Mouse (Mus musculus): ENCODE measurements at regions not wholly inside any gene's neighbourhood (a gene's known extent, or its start where the extent isn't known, plus 50 kb on each side); places are given as distances from the start of the nearest gene placed in this dataset.

GRCm38 (mm10) chr9:69814432-69814831 lies 53.7 kb upstream of the Foxb1 start:
- Histone ChIP-seq H3K4me2 (no peak overlapping the region), H3K27me3 (no peaks in the 10 kb centered on the region), H3K9me3 (replicated peaks) (no peaks in the 10 kb centered on the region), H3K4me1 (replicated peaks) (no peaks in the 10 kb centered on the region), H3K4me3 (no peak overlapping the region), H3K36me3 (no peaks in the 10 kb centered on the region), H3K9ac (no peak overlapping the region), H3K27ac (no peak overlapping the region)
- 45% methylated on average over 3 of the region's 3 CpGs for WGBS
- no peak for ATAC-seq (replicated peaks; ENCODE audit: insufficient number of reproducible peaks, insufficient read depth, low FRiP score, low read depth)

- H3K27me3 ChIP-seq = no peaks in the 10 kb centered on the region
- H3K4me3 ChIP-seq = no peak overlapping the region
- no peaks in the 10 kb centered on the region for H3K36me3 ChIP-seq
- no peak overlapping the region for H3K9ac ChIP-seq
- H3K4me2 ChIP-seq = no peak overlapping the region
- H3K9me3 ChIP-seq (replicated peaks) = no peaks in the 10 kb centered on the region
- no peak for ATAC-seq (replicated peaks; ENCODE audit: insufficient number of reproducible peaks, insufficient read depth, low FRiP score, low read depth)
- H3K4me1 ChIP-seq (replicated peaks) = no peaks in the 10 kb centered on the region
- H3K27ac ChIP-seq = no peak overlapping the region
- 73% methylated on average over 9 of the region's 9 CpGs for WGBS
Measured at GRCm38 (mm10) chr9:69823179-69823966, 62.6 kb upstream of the Foxb1 start.

- 78% methylated on average over 6 of the region's 6 CpGs for WGBS
- Histone ChIP-seq H3K4me3 (no peak overlapping the region), H3K4me1 (replicated peaks) (no peaks in the 10 kb centered on the region), H3K4me2 (no peak overlapping the region), H3K27ac (no peak overlapping the region), H3K27me3 (no peaks in the 10 kb centered on the region), H3K9me3 (replicated peaks) (no peaks in the 10 kb centered on the region), H3K36me3 (no peaks in the 10 kb centered on the region), H3K9ac (no peak overlapping the region)
- ATAC-seq (replicated peaks; ENCODE audit: insufficient number of reproducible peaks, insufficient read depth, low FRiP score, low read depth) = no peak
Measured at GRCm38 (mm10) chr9:69828428-69828827, 67.7 kb upstream of the Foxb1 start.

- H3K4me2 ChIP-seq = no peak overlapping the region
- no peak for ATAC-seq (replicated peaks; ENCODE audit: insufficient number of reproducible peaks, insufficient read depth, low FRiP score, low read depth)
- no peak overlapping the region for H3K4me3 ChIP-seq
- H3K9me3 ChIP-seq (replicated peaks) = no peaks in the 10 kb centered on the region
- no peak overlapping the region for H3K9ac ChIP-seq
- H3K27me3 ChIP-seq = no peaks in the 10 kb centered on the region
- WGBS = 67% methylated on average over 4 of the region's 4 CpGs
- no peaks in the 10 kb centered on the region for H3K4me1 ChIP-seq (replicated peaks)
- no peaks in the 10 kb centered on the region for H3K36me3 ChIP-seq
- no peak overlapping the region for H3K27ac ChIP-seq
Measured at GRCm38 (mm10) chr9:69835396-69835795, 74.7 kb upstream of the Foxb1 start.

GRCm38 (mm10) chr9:69839198-69839597 lies 78.5 kb upstream of the Foxb1 start:
- no peaks in the 10 kb centered on the region for H3K36me3 ChIP-seq
- no peak overlapping the region for H3K4me2 ChIP-seq
- ATAC-seq (replicated peaks; ENCODE audit: insufficient number of reproducible peaks, insufficient read depth, low FRiP score, low read depth) = no peak
- no peaks in the 10 kb centered on the region for H3K4me1 ChIP-seq (replicated peaks)
- H3K9me3 ChIP-seq (replicated peaks) = no peaks in the 10 kb centered on the region
- H3K4me3 ChIP-seq = no peak overlapping the region
- no peak overlapping the region for H3K27ac ChIP-seq
- no peak overlapping the region for H3K9ac ChIP-seq
- H3K27me3 ChIP-seq = no peaks in the 10 kb centered on the region
- WGBS = 75% methylated on average over 2 of the region's 2 CpGs

GRCm38 (mm10) chr9:69844712-69845111 lies 84.0 kb upstream of the Foxb1 start:
- no peak overlapping the region for H3K27ac ChIP-seq
- 66% methylated on average over 6 of the region's 6 CpGs for WGBS
- no peaks in the 10 kb centered on the region for H3K36me3 ChIP-seq
- H3K9ac ChIP-seq = no peak overlapping the region
- no peaks in the 10 kb centered on the region for H3K9me3 ChIP-seq (replicated peaks)
- no peak overlapping the region for H3K4me3 ChIP-seq
- no peaks in the 10 kb centered on the region for H3K4me1 ChIP-seq (replicated peaks)
- no peak overlapping the region for H3K4me2 ChIP-seq
- ATAC-seq (replicated peaks; ENCODE audit: insufficient number of reproducible peaks, insufficient read depth, low FRiP score, low read depth) = no peak
- H3K27me3 ChIP-seq = no peaks in the 10 kb centered on the region

GRCm38 (mm10) chr9:69845210-69845609 lies 84.5 kb upstream of the Foxb1 start:
- Histone ChIP-seq H3K27me3 (no peaks in the 10 kb centered on the region), H3K4me3 (no peak overlapping the region), H3K36me3 (no peaks in the 10 kb centered on the region), H3K9ac (no peak overlapping the region), H3K4me2 (no peak overlapping the region), H3K9me3 (replicated peaks) (no peaks in the 10 kb centered on the region), H3K4me1 (replicated peaks) (no peaks in the 10 kb centered on the region), H3K27ac (no peak overlapping the region)
- WGBS = 82% methylated on average over 9 of the region's 9 CpGs
- no peak for ATAC-seq (replicated peaks; ENCODE audit: insufficient number of reproducible peaks, insufficient read depth, low FRiP score, low read depth)

GRCm38 (mm10) chr9:69856621-69857020 lies 95.9 kb upstream of the Foxb1 start:
- H3K27me3 ChIP-seq = no peaks in the 10 kb centered on the region
- no peaks in the 10 kb centered on the region for H3K4me1 ChIP-seq (replicated peaks)
- H3K27ac ChIP-seq = no peak overlapping the region
- no peaks in the 10 kb centered on the region for H3K36me3 ChIP-seq
- H3K9me3 ChIP-seq (replicated peaks) = no peaks in the 10 kb centered on the region
- no peak for ATAC-seq (replicated peaks; ENCODE audit: insufficient number of reproducible peaks, insufficient read depth, low FRiP score, low read depth)
- no peak overlapping the region for H3K4me2 ChIP-seq
- 85% methylated on average over 7 of the region's 7 CpGs for WGBS
- H3K9ac ChIP-seq = no peak overlapping the region
- H3K4me3 ChIP-seq = no peak overlapping the region

GRCm38 (mm10) chr9:69858619-69859018 lies 97.9 kb upstream of the Foxb1 start:
- Histone ChIP-seq H3K9ac (no peak overlapping the region), H3K9me3 (replicated peaks) (no peaks in the 10 kb centered on the region), H3K36me3 (no peaks in the 10 kb centered on the region), H3K4me3 (no peak overlapping the region), H3K27me3 (no peaks in the 10 kb centered on the region), H3K4me2 (no peak overlapping the region), H3K4me1 (replicated peaks) (no peaks in the 10 kb centered on the region), H3K27ac (no peak overlapping the region)
- no peak for ATAC-seq (replicated peaks; ENCODE audit: insufficient number of reproducible peaks, insufficient read depth, low FRiP score, low read depth)
- WGBS = 76% methylated on average over 3 of the region's 3 CpGs

GRCm38 (mm10) chr9:69870182-69870581 lies 109.4 kb upstream of the Foxb1 start:
- Histone ChIP-seq H3K27ac (no peak overlapping the region), H3K4me1 (replicated peaks) (no peaks in the 10 kb centered on the region), H3K4me3 (no peak overlapping the region), H3K36me3 (no peaks in the 10 kb centered on the region), H3K9ac (no peak overlapping the region), H3K27me3 (no peaks in the 10 kb centered on the region), H3K9me3 (replicated peaks) (no peaks in the 10 kb centered on the region), H3K4me2 (no peak overlapping the region)
- 77% methylated on average over 4 of the region's 4 CpGs for WGBS
- ATAC-seq (replicated peaks; ENCODE audit: insufficient number of reproducible peaks, insufficient read depth, low FRiP score, low read depth) = no peak

GRCm38 (mm10) chr9:69886351-69886750 lies 102.9 kb upstream of the Bnip2 start:
- WGBS = 50% methylated on average over 5 of the region's 5 CpGs
- no peaks in the 10 kb centered on the region for H3K36me3 ChIP-seq

GRCm38 (mm10) chr9:69898016-69898415 lies 91.2 kb upstream of the Bnip2 start:
- Histone ChIP-seq H3K4me1 (replicated peaks) (no peaks in the 10 kb centered on the region; the same call in 1 of the 2 replicates), H3K4me2 (no peak overlapping the region), H3K36me3 (no peaks in the 10 kb centered on the region), H3K27ac (no peak overlapping the region), H3K9ac (no peak overlapping the region), H3K27me3 (peaks cover 21% of the 10 kb centered on the region), H3K9me3 (replicated peaks) (no peaks in the 10 kb centered on the region), H3K4me3 (no peak overlapping the region)
- WGBS = 52% methylated on average over 10 of the region's 10 CpGs
- no peak for ATAC-seq (replicated peaks; ENCODE audit: insufficient number of reproducible peaks, insufficient read depth, low FRiP score, low read depth)

More at GRCm38 (mm10) chr9:69886351-69886750, 102.9 kb upstream of the Bnip2 start:
- no peak overlapping the region for H3K9ac ChIP-seq
- 0 out of 2 replicates have a peak, but pooled peaks cover 4% of the 10 kb centered on the region for H3K27me3 ChIP-seq
- H3K9me3 ChIP-seq (replicated peaks) = no peaks in the 10 kb centered on the region
- no peak overlapping the region for H3K27ac ChIP-seq
- H3K4me1 ChIP-seq (replicated peaks) = peaks cover 3% of the 10 kb centered on the region; the same call in 1 of the 2 replicates
- H3K4me2 ChIP-seq = no peak overlapping the region
- H3K4me3 ChIP-seq = no peak overlapping the region
- no peak for ATAC-seq (replicated peaks; ENCODE audit: insufficient number of reproducible peaks, insufficient read depth, low FRiP score, low read depth)

Data from heart, embryonic 15.5 days (tissue).